9 mouse cellular contexts compared by ENCODE assay signal in the genomic region with DNA sequence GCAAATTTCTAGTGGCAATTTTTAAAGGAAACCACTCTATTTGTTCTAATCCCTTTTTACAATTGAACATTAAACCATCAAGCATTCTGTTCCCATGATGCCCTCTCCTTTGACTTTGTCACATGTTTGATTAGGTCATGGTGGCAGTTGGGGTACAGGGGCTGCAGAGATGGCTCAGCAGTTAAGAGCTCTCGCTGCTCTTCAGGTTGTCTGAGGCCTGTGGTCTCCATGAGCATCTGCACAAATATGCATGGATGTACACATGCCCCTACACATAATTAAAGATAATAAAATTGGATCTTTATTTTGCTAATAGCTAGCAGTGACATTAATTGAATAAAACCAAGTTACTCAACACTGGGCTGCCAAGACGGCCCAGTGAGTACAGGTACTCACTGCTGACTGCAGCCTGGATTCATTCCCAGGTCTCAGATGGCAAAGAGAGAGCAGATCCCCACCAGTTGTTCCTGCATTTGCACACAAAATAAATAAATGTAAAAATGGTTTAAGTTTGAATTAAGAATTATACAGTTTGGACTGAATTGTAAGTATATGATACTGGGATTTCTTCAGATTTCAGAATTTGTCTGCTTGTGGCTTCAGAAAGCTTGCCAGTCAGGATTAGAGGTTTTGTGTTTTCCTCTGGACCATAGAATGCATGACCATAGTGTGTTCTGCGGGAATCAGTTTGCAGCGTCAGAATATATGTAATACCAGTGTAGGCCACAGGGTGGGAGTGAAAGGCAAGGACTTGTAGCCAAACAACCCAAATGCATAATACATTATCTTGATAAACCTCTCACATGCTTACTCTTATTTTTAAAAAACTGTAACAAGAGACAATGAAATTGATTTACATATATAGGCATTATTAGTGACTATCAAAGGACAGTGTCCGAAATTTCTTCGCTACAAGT.
DNase-seq lines count a peak whose midpoint lies in the region; ATAC-seq lines count a peak whose summit lies in the region.
"Had no signal": no experiment of that assay in that cellular context is flagged by ENCODE, and none has a peak within 500 bp of the region (broad histone marks: within the 10 kb centered on the region; RNA-seq: fewer than 3 reads in every experiment).

No protein-coding gene starts in this region.

- WGBS in intestine, embryonic 14.5 days = 56% methylated on average over 6 of the region's 6 CpGs
- WGBS in intestine, embryonic 15.5 days = 56% methylated on average over 6 of the region's 6 CpGs

- DNase-seq in intestine, embryonic 14.5 days (ENCODE audit: low spot score) = peak; percentile 76
- peak; percentile 82 for DNase-seq in NIH3T3 (ENCODE audit: low read depth)
- DNase-seq in cerebellum, postnatal 36 days = peak; percentile 39 to 73
- peak; percentile 25 for DNase-seq in gastrocnemius, postnatal 10 days
- peak; percentile 49 to 86 for DNase-seq in layer of hippocampus, adult 18-20 months (ENCODE audit: low spot score in 2 of 2)
- DNase-seq in lung, postnatal 14 days = peak; percentile 61
- DNase-seq in right cerebral cortex, adult 2 months (ENCODE audit: low spot score in 2 of 2) = peak; percentile 81 to 88

- H3K36me3 ChIP-seq in intestine, embryonic 14.5 days (ENCODE audit: control insufficient read depth, insufficient read depth, low read length) = no peaks in the 10 kb centered on the region
- H3K36me3 ChIP-seq in intestine, embryonic 15.5 days = no peaks in the 10 kb centered on the region
- H3K36me3 ChIP-seq: limb, embryonic 13.5 days had no signal

- no peaks in the 10 kb centered on the region for H3K27me3 ChIP-seq in intestine, embryonic 14.5 days (replicated peaks; ENCODE audit: control insufficient read depth, insufficient read depth, low read length)
- H3K27me3 ChIP-seq in intestine, embryonic 15.5 days (replicated peaks) = no peaks in the 10 kb centered on the region
- H3K27me3 ChIP-seq: limb, embryonic 13.5 days had no signal

- H3K4me2 ChIP-seq in intestine, embryonic 14.5 days (ENCODE audit: low read length) = no peak overlapping the region
- H3K4me2 ChIP-seq in intestine, embryonic 15.5 days (replicated peaks) = no peak overlapping the region
- H3K4me2 ChIP-seq: limb, embryonic 13.5 days had no signal

- H3K9ac ChIP-seq in intestine, embryonic 14.5 days (ENCODE audit: low read length) = no peak overlapping the region
- no peak overlapping the region for H3K9ac ChIP-seq in intestine, embryonic 15.5 days
- H3K9ac ChIP-seq: limb, embryonic 13.5 days had no signal

- H3K4me1 ChIP-seq in intestine, embryonic 14.5 days (replicated peaks; ENCODE audit: control insufficient read depth, insufficient read depth, low read length) = no peaks in the 10 kb centered on the region
- no peaks in the 10 kb centered on the region for H3K4me1 ChIP-seq in intestine, embryonic 15.5 days (replicated peaks)
- H3K4me1 ChIP-seq: limb, embryonic 13.5 days had no signal

- H3K9me3 ChIP-seq in intestine, embryonic 14.5 days (ENCODE audit: control insufficient read depth, low read length) = no peaks in the 10 kb centered on the region
- no peaks in the 10 kb centered on the region for H3K9me3 ChIP-seq in intestine, embryonic 15.5 days
- H3K9me3 ChIP-seq: limb, embryonic 13.5 days had no signal

- no peak overlapping the region for H3K27ac ChIP-seq in intestine, embryonic 14.5 days (ENCODE audit: low read depth)
- H3K27ac ChIP-seq in intestine, embryonic 15.5 days = no peak overlapping the region
- H3K27ac ChIP-seq: limb, embryonic 13.5 days had no signal

- H3K4me3 ChIP-seq in intestine, embryonic 14.5 days (ENCODE audit: low read depth, low read length) = no peak overlapping the region
- no peak overlapping the region for H3K4me3 ChIP-seq in intestine, embryonic 15.5 days (replicated peaks)
- H3K4me3 ChIP-seq: limb, embryonic 13.5 days had no signal

- ATAC-seq in intestine, embryonic 14.5 days (replicated peaks; ENCODE audit: low FRiP score, low TSS enrichment, low read depth) = no peak
- no peak for ATAC-seq in intestine, embryonic 15.5 days

Comparison
In these comparisons a context has a peak if more than half of its experiments do, and no peak if none do; other contexts are left out.
1. DNase-seq: peak in every context shown above with its lines; median percentile 84 in right cerebral cortex, adult 2 months; 82 in NIH3T3; 76 in intestine, embryonic 14.5 days; 68 in layer of hippocampus, adult 18-20 months; 61 in lung, postnatal 14 days; 56 in cerebellum, postnatal 36 days; 25 in gastrocnemius, postnatal 10 days.